Mouse (Mus musculus) midbrain, postnatal 0 days (tissue): ENCODE measurements at regions not wholly inside any gene's neighbourhood (a gene's known extent, or its start where the extent isn't known, plus 50 kb on each side); places are given as distances from the start of the nearest gene placed in this dataset.

Source experiments
- ATAC-seq: fragments of 200-750 bp; cut with Nextera tagmentation; 2 replicates; pipeline ENCODE4 v1.8.0; 2017; ENCODE audit warnings: moderate number of reproducible peaks, mild to moderate bottlenecking, moderate TSS enrichment, moderate library complexity; ENCODE audit not compliant: low FRiP score
- DNase-seq: peaks from one replicate; pipeline ENCODE4 v3.0.0-alpha.2; 2015; ENCODE audit warnings: low spot score
- H3K27ac ChIP-seq: fragments of 300-500 bp; sonication (generic); 2 replicates; pipeline ENCODE4 v1.5.1; 2014; ENCODE audit warnings: low read depth, mild to moderate bottlenecking, low read length, mixed read lengths
- H3K27me3 ChIP-seq: fragments of 300-500 bp; sonication (generic); 2 replicates; pipeline ENCODE4 v1.6.1; 2014; ENCODE audit warnings: low read length, control low read depth, mixed read lengths; ENCODE audit not compliant: insufficient read depth
- H3K36me3 ChIP-seq: fragments of 300-500 bp; sonication (generic); 2 replicates; pipeline ENCODE4 v1.6.1; 2014; ENCODE audit warnings: low read length, control low read depth, mixed read lengths; ENCODE audit not compliant: insufficient read depth
- H3K4me1 ChIP-seq: fragments of 300-500 bp; sonication (generic); 2 replicates; pipeline ENCODE4 v1.6.1; 2014; ENCODE audit warnings: mild to moderate bottlenecking, control low read depth, antibody characterized with exemption, low read length, mixed read lengths; ENCODE audit not compliant: insufficient read depth
- H3K4me2 ChIP-seq: fragments of 300-500 bp; sonication (generic); 2 replicates; pipeline ENCODE4 v1.6.1; 2014; ENCODE audit warnings: low read depth, mild to moderate bottlenecking, low read length, mixed read lengths; ENCODE audit not compliant: poor library complexity, severe bottlenecking
- H3K4me3 ChIP-seq: fragments of 300-500 bp; sonication (generic); 2 replicates; pipeline ENCODE4 v1.5.1; 2014; ENCODE audit warnings: low read depth, mild to moderate bottlenecking, low read length, moderate library complexity
- H3K9ac ChIP-seq: fragments of 300-500 bp; sonication (generic); replicated peaks from 2 replicates; pipeline ENCODE4 v1.6.1; 2014; ENCODE audit warnings: mild to moderate bottlenecking, low read length, moderate library complexity, mixed read lengths; ENCODE audit not compliant: poor library complexity, severe bottlenecking
- H3K9me3 ChIP-seq: fragments of 300-500 bp; sonication (generic); 2 replicates; pipeline ENCODE4 v1.6.1; 2016; ENCODE audit warnings: low read length, control low read depth
- CTCF ChIP-seq: IDR thresholded peaks from 2 replicates; pipeline ENCODE4 v1.5.1; 2016; ENCODE audit warnings: antibody characterized with exemption, mild to moderate bottlenecking
- WGBS: fragments of 180-500 bp; shearing (Covaris S2); extraction: QIAGEN DNeasy Blood & Tissue Kit; methylation state at CpG from one replicate; pipeline ENCODE4 v1.1.7; 2014; 5-methylcytosine and 5-hydroxymethylcytosine counted together

DNA sequence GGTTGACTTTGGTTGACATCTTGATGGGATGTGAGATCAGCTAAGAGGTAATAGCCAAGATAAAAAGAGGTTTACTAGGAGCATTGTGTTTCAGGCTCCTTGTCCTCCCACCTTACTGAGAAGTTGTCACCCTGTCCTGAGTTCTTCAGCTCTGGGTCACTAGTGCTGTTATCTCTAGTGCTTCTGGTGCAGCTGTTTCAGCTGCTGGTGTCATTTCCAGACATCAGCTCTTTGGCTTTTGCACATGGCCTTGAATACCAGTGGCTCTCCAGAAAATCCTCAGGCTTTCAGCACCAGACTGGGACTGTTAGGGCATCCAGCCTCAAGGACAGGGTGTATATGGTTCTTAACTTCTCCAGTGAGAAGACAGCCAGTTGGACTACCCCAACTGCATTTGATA, 697.9 kb upstream of the Ncam2 start:
- TF ChIP-seq CTCF = no peak
- H3K9me3 ChIP-seq = no peaks in the 10 kb centered on the region
- no peak for ATAC-seq
- no peaks in the 10 kb centered on the region for H3K4me1 ChIP-seq
- DNase-seq = no peak
- no peak overlapping the region for H3K9ac ChIP-seq
- H3K4me2 ChIP-seq = no peak overlapping the region
- H3K27ac ChIP-seq = no peak overlapping the region
- H3K4me3 ChIP-seq = no peak overlapping the region
- no peaks in the 10 kb centered on the region for H3K36me3 ChIP-seq
- no peaks in the 10 kb centered on the region for H3K27me3 ChIP-seq

DNA sequence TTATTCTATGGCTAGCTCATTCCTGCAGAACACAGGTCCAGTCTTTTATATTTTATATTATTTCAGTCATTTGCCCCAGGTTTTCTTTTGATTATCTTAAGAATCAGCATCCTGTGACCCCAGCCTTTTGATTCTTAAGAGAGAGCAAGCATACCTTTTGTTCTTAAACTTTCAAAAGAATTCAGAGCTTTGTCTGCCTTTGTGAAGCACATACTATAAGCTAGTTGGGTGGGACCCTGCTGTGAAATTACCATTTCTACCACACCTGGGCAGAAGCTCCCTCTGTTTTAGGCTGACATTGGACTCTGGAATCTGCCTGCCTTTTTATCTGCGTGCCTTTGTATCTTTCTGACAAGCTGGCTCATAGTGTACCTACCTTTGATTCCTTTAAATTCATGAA, 697.2 kb upstream of the Ncam2 start:
- Histone ChIP-seq H3K9ac (no peak overlapping the region), H3K4me3 (no peak overlapping the region), H3K27me3 (no peaks in the 10 kb centered on the region), H3K4me2 (no peak overlapping the region), H3K9me3 (no peaks in the 10 kb centered on the region), H3K27ac (no peak overlapping the region), H3K36me3 (no peaks in the 10 kb centered on the region), H3K4me1 (no peaks in the 10 kb centered on the region)
- ATAC-seq (no peak), DNase-seq (no peak)
- no peak for TF ChIP-seq CTCF
- 48% methylated on average over 1 of the region's 1 CpGs for WGBS

DNA sequence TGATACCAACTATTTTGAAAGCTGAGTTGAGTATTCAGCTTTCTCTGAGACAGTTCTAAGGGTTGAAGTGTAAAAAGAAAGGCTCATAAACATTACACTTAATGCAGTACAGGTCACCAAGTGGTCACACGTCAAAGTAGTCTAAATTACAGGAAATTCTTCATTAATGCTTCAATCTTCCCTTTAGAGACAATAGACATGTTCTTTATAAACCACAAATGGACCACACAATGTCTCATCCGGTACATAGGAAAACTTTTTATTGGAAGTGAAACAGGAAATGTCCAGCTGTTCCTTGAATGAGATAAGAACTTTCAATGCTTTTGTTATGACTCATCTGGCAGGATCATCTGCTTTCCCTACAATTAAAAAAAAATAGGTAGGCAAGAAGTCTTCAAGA, 687.8 kb upstream of the Ncam2 start:
- H3K36me3 ChIP-seq = no peaks in the 10 kb centered on the region
- H3K4me2 ChIP-seq = no peak overlapping the region
- no peaks in the 10 kb centered on the region for H3K9me3 ChIP-seq
- ATAC-seq = no peak
- 87% methylated on average over 2 of the region's 2 CpGs for WGBS
- H3K4me3 ChIP-seq = no peak overlapping the region
- H3K9ac ChIP-seq = no peak overlapping the region
- H3K27me3 ChIP-seq = no peaks in the 10 kb centered on the region
- H3K4me1 ChIP-seq = no peaks in the 10 kb centered on the region
- no peak for DNase-seq
- TF ChIP-seq CTCF = no peak
- H3K27ac ChIP-seq = no peak overlapping the region

- ATAC-seq = no peak
- Histone ChIP-seq H3K9me3 (no peaks in the 10 kb centered on the region), H3K27me3 (no peaks in the 10 kb centered on the region), H3K4me3 (no peak overlapping the region), H3K4me2 (no peak overlapping the region), H3K9ac (no peak overlapping the region), H3K36me3 (no peaks in the 10 kb centered on the region), H3K4me1 (no peaks in the 10 kb centered on the region), H3K27ac (no peak overlapping the region)
- DNase-seq = no peak
- TF ChIP-seq CTCF = peak; percentile 17; the same call in 1 of the 2 replicates
- WGBS = 89% methylated on average over 1 of the region's 1 CpGs
These were observed 662.5 kb upstream of the Ncam2 start for GRCm38 (mm10) chr16:80538039-80538438.

DNA sequence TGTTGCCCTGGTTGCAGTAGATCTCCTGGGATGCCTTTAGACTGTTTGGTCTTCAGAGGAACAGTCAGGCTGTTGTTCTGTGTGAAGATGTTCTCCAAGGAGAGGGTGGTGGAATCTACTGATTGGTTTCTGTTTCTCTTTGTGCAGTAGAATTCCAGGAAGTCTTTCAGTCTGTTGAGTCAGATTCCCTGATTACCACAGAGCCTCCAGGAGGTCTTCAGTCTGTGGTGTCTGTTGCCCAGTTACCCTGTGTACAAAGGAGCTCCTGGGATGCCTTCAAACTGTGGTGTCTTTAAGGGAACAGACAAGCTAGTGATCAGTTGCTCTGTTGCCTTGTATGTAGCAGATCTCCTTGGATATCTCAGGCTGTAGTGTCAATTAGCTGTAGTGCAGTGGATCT, 653.9 kb upstream of the Ncam2 start:
- no peaks in the 10 kb centered on the region for H3K4me1 ChIP-seq
- no peak overlapping the region for H3K27ac ChIP-seq
- H3K36me3 ChIP-seq = no peaks in the 10 kb centered on the region
- H3K4me3 ChIP-seq = no peak overlapping the region
- ATAC-seq (no peak), DNase-seq (no peak)
- no peak for TF ChIP-seq CTCF
- H3K27me3 ChIP-seq = no peaks in the 10 kb centered on the region
- H3K4me2 ChIP-seq = no peak overlapping the region
- H3K9ac ChIP-seq = no peak overlapping the region
- H3K9me3 ChIP-seq = no peaks in the 10 kb centered on the region

- Histone ChIP-seq H3K4me2 (no peak overlapping the region), H3K4me3 (no peak overlapping the region), H3K9ac (no peak overlapping the region), H3K27ac (no peak overlapping the region), H3K27me3 (no peaks in the 10 kb centered on the region), H3K9me3 (no peaks in the 10 kb centered on the region), H3K36me3 (no peaks in the 10 kb centered on the region), H3K4me1 (no peaks in the 10 kb centered on the region)
- 84% methylated on average over 3 of the region's 3 CpGs for whole genome bisulfite sequencing
- no peak for TF ChIP-seq CTCF
- no peak for DNase-seq
- no peak for ATAC-seq
These were observed 633.4 kb upstream of the Ncam2 start for GRCm38 (mm10) chr16:80567120-80567519.

GRCm38 (mm10) chr16:80587278-80587677, 613.2 kb upstream of the Ncam2 start:
- TF ChIP-seq CTCF = no peak
- no peak for DNase-seq
- Histone ChIP-seq H3K4me1 (no peaks in the 10 kb centered on the region), H3K9ac (no peak overlapping the region), H3K4me3 (no peak overlapping the region), H3K9me3 (no peaks in the 10 kb centered on the region), H3K27me3 (no peaks in the 10 kb centered on the region), H3K36me3 (no peaks in the 10 kb centered on the region), H3K27ac (no peak overlapping the region), H3K4me2 (no peak overlapping the region)
- 74% methylated on average over 3 of the region's 3 CpGs for WGBS
- no peak for ATAC-seq
